Mouse (Mus musculus) embryonic fibroblast, embryonic 13.5 days (primary cell): ENCODE measurements around the gene 2010109A12Rik.

ENCODE experiments used
- CTCF ChIP-seq: IDR thresholded peaks from 2 replicates; pipeline ENCODE4 v1.5.1; 2011; ENCODE audit warnings: mild to moderate bottlenecking, control low read depth, low read length, moderate library complexity, borderline replicate concordance; ENCODE audit not compliant: insufficient read depth
- POLR2A ChIP-seq: IDR thresholded peaks from 2 replicates; pipeline ENCODE4 v1.6.1; 2011; ENCODE audit warnings: low read depth, mild to moderate bottlenecking, control low read depth, low read length, moderate library complexity

DNA sequence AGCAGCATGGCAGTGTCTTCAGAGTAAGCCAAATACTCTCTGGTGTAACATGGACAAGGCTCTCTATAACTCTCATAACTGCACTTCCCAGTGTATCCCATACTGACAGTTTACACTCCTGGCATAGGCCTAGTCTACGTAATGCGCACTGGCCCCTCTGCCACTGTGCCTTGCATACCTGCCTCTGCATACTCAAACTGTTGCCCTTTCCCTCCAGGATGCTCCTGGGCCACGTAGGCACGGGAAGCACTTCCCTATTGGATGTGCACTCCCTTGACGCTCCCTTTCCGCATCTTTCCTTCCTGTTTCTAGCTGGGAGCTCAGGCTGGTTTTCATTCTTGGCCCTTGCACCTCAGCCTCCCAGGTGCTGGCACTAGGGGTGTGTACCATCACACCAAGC lies 21.8 kb upstream of the 2010109A12Rik start:
- TF ChIP-seq CTCF = no peak
- no peak for TF ChIP-seq POLR2A
